Mouse (Mus musculus): Measurements from ENCODE around the gene Rab27a. TPM values are rescaled to one million over a fixed set of nuclear protein-coding genes. Genes with fewer than 3 reads are reported as not detected.

The Rab27a gene
- polyA plus RNA-seq, 1 experiment: 29.8 TPM

DNA sequence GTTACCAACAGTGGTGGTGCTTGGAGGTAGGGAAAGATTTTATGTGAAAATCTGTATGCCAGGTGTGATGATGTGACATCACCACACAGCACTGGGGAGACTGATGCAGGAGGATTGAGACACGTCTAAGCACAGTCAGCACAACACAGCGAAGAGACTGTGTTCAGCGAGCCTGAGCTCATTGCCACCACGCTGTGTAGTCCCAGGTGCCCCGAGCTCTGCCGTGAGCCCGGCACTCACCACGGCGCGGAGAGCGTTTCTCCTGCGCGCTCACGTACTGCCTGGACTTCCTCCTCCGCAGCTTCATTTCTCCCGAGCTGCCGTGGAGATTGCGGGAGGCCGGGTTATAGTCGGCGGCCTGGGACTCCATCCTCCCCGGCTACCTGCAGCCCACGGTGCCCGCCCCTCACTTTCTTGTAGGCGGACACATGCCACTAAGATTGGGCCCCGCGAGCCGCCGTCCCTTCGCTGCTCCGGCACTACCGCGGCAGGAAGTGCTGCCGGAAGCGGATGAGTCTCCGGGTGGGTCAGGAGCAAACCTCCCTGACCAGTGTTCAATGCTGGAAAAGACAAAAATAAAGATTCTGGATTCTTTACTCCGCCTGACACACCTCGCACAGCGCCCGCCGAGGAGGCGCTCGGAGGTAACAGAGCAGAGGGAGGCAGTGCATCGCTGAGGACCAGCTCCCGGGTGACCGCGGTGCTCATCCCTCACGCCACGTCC, 5.3 kb upstream of the Rab27a start:
- peak; percentile 87 for DNase-seq
- TF ChIP-seq POLR2A (IDR thresholded peaks at IDR 0.05; ENCODE audit: borderline replicate concordance, extremely low read depth, low read depth, low read length) (peak; percentile 75; the same call in 1 of the 2 replicates), CTCF (IDR thresholded peaks at IDR 0.05; ENCODE audit: insufficient read depth, low read length) (no peak)
- under 1% methylated on average over 49 of the region's 49 CpGs for WGBS
- Histone ChIP-seq H3K4me3 (replicated peaks; ENCODE audit: extremely low read depth, low read depth, low read length) (peak overlapping the region; percentile 93), H3K4me1 (ENCODE audit: control insufficient read depth, insufficient read depth, low read length) (peaks cover 11% of the 10 kb centered on the region)

DNA sequence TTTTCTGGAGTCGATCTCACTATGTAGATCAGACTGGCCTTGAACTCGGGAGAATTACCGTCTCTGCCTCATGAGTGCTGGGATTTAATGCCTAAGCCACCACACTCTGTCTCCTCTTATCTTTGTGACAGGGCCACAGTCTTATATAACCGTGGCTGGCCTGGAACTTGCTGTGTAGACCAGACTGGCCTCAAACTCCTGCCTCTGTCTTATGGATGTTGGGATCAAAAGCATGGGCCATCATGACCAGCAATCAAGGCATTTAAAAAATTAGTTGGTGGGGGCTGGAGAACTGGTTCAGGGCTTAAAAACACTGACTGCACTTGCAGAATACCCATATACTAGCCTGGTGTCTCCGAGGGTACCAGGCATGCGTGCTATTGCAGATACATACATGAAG, 4.6 kb upstream of the Rab27a start, which contains the start of gene Pigb:
TSS of gene Pigb (minus strand) at position 299 of the 400 bp plus-strand sequence.
- H3K4me1 ChIP-seq (ENCODE audit: control insufficient read depth, insufficient read depth, low read length): peaks cover 11% of the 10 kb centered on the region
- no peak for TF ChIP-seq CTCF (IDR thresholded peaks at IDR 0.05; ENCODE audit: insufficient read depth, low read length)
- no peak for TF ChIP-seq POLR2A (IDR thresholded peaks at IDR 0.05; ENCODE audit: borderline replicate concordance, extremely low read depth, low read depth, low read length)
- WGBS: 26% methylated on average over 6 of the region's 6 CpGs
- no peak for DNase-seq
- H3K4me3 ChIP-seq (replicated peaks; ENCODE audit: extremely low read depth, low read depth, low read length): peak within 1 kb of the TSS; percentile 93

GRCm38 (mm10) chr9:73045204-73045603, 550 bp downstream of the Rab27a start:
- no peak for TF ChIP-seq POLR2A (IDR thresholded peaks at IDR 0.05; ENCODE audit: borderline replicate concordance, extremely low read depth, low read depth, low read length)
- no peak for TF ChIP-seq CTCF (IDR thresholded peaks at IDR 0.05; ENCODE audit: insufficient read depth, low read length)
- Histone ChIP-seq H3K4me3 (replicated peaks; ENCODE audit: extremely low read depth, low read depth, low read length) (peak overlapping the region; percentile 80), H3K4me1 (ENCODE audit: control insufficient read depth, insufficient read depth, low read length) (peaks cover 19% of the 10 kb centered on the region)
- DNase-seq: no peak
- 3% methylated on average over 7 of the region's 7 CpGs for WGBS

DNA sequence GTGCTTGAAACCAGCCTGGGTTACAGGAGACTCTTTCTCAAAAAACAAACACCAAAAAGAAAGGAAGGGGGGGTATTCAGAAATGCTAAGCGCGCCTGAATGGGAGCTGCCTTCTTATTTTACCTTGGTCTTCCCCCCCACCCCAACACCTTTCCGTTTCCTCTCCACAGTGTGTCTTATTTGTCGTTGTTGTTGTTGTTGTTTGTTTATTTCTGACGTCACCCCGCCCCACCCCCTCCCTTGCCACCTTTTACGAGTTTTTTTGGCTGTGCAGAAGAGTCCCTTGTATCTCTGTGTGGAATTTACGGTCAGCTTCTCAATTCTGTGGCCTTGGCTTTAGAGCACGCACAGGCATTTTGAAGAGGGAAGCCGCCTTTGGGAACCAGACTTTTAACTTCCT, 1.1 kb downstream of the Rab27a start:
- Histone ChIP-seq H3K4me1 (ENCODE audit: control insufficient read depth, insufficient read depth, low read length) (peaks cover 19% of the 10 kb centered on the region), H3K4me3 (replicated peaks; ENCODE audit: extremely low read depth, low read depth, low read length) (peak overlapping the region; percentile 80)
- 50% methylated on average over 10 of the region's 10 CpGs for WGBS
- TF ChIP-seq CTCF (IDR thresholded peaks at IDR 0.05; ENCODE audit: insufficient read depth, low read length) (no peak), POLR2A (IDR thresholded peaks at IDR 0.05; ENCODE audit: borderline replicate concordance, extremely low read depth, low read depth, low read length) (no peak)
- DNase-seq: no peak

DNA sequence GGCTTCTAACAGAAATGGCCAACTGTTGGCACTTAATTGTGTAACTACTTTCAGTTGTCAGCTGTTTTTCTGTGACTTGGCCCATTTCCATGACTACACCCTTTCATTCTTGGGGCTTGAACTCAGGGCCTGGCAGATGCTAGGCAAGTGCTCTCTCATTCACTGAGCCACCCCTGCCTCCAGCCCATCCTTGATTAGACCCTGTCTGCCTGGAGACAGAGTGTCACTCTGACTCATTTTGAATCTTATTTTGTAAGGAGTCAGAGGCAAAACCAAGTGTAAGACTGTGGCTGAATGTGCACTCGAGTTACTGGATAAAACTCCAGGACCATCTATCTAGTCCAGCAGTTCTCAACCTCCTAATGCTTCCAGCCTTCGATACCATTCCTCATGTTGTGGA, 3.3 kb downstream of the Rab27a start:
- no peak for DNase-seq
- 83% methylated on average over 2 of the region's 2 CpGs for WGBS
- TF ChIP-seq POLR2A (IDR thresholded peaks at IDR 0.05; ENCODE audit: borderline replicate concordance, extremely low read depth, low read depth, low read length) (no peak), CTCF (IDR thresholded peaks at IDR 0.05; ENCODE audit: insufficient read depth, low read length) (no peak)
- Histone ChIP-seq H3K4me3 (replicated peaks; ENCODE audit: extremely low read depth, low read depth, low read length) (no peak overlapping the region), H3K4me1 (ENCODE audit: control insufficient read depth, insufficient read depth, low read length) (peaks cover 22% of the 10 kb centered on the region)

GRCm38 (mm10) chr9:73048927-73049326, 4.3 kb downstream of the Rab27a start:
- DNase-seq: no peak
- no peak overlapping the region for H3K4me3 ChIP-seq (replicated peaks; ENCODE audit: extremely low read depth, low read depth, low read length)
- TF ChIP-seq POLR2A (IDR thresholded peaks at IDR 0.05; ENCODE audit: borderline replicate concordance, extremely low read depth, low read depth, low read length) (no peak), CTCF (IDR thresholded peaks at IDR 0.05; ENCODE audit: insufficient read depth, low read length) (no peak)
- peaks cover 22% of the 10 kb centered on the region for H3K4me1 ChIP-seq (ENCODE audit: control insufficient read depth, insufficient read depth, low read length)
- whole genome bisulfite sequencing: 25% methylated on average over 4 of the region's 4 CpGs

DNA sequence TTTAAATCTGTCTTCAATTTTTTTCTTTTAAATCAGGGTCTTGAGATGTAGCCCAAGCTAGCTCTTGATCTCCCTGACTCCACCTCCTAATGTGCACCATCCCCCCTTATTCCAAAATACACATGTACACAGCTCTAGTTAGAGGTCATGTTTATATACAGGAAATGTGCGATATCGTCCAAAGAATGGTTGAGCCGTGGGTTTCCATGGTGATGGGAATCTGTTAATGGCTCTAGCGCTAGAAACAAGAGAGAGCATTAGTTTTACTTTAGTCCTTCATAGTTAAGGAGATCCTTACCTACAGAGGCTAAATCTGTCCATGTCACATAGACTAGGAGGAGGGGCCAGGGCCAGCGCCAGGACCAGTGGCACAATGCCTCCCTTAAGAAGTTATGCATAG, 5.2 kb downstream of the Rab27a start:
- Histone ChIP-seq H3K4me3 (replicated peaks; ENCODE audit: extremely low read depth, low read depth, low read length) (no peak overlapping the region), H3K4me1 (ENCODE audit: control insufficient read depth, insufficient read depth, low read length) (peaks cover 24% of the 10 kb centered on the region)
- DNase-seq: no peak
- TF ChIP-seq POLR2A (IDR thresholded peaks at IDR 0.05; ENCODE audit: borderline replicate concordance, extremely low read depth, low read depth, low read length) (no peak), CTCF (IDR thresholded peaks at IDR 0.05; ENCODE audit: insufficient read depth, low read length) (no peak)
- WGBS: 27% methylated on average over 5 of the region's 5 CpGs

- Histone ChIP-seq H3K4me1 (ENCODE audit: control insufficient read depth, insufficient read depth, low read length) (peaks cover 31% of the 10 kb centered on the region), H3K4me3 (replicated peaks; ENCODE audit: extremely low read depth, low read depth, low read length) (no peak overlapping the region)
- 39% methylated on average over 8 of the region's 8 CpGs for WGBS
- no peak for TF ChIP-seq POLR2A (IDR thresholded peaks at IDR 0.05; ENCODE audit: borderline replicate concordance, extremely low read depth, low read depth, low read length)
- no peak for TF ChIP-seq CTCF (IDR thresholded peaks at IDR 0.05; ENCODE audit: insufficient read depth, low read length)
- DNase-seq: no peak
These were observed 6.0 kb downstream of the Rab27a start for GRCm38 (mm10) chr9:73050606-73051005.

GRCm38 (mm10) chr9:73055441-73055911, 10.8 kb downstream of the Rab27a start:
- peaks cover 18% of the 10 kb centered on the region for H3K4me1 ChIP-seq (ENCODE audit: control insufficient read depth, insufficient read depth, low read length)
- H3K4me3 ChIP-seq (replicated peaks; ENCODE audit: extremely low read depth, low read depth, low read length): no peak overlapping the region
- no peak for DNase-seq
- 54% methylated on average over 10 of the region's 10 CpGs for WGBS
- TF ChIP-seq CTCF (IDR thresholded peaks at IDR 0.05; ENCODE audit: insufficient read depth, low read length): no peak
- TF ChIP-seq POLR2A (IDR thresholded peaks at IDR 0.05; ENCODE audit: borderline replicate concordance, extremely low read depth, low read depth, low read length): no peak

- Histone ChIP-seq H3K4me3 (replicated peaks; ENCODE audit: extremely low read depth, low read depth, low read length) (no peak overlapping the region), H3K4me1 (ENCODE audit: control insufficient read depth, insufficient read depth, low read length) (peaks cover 15% of the 10 kb centered on the region)
- no peak for TF ChIP-seq POLR2A (IDR thresholded peaks at IDR 0.05; ENCODE audit: borderline replicate concordance, extremely low read depth, low read depth, low read length)
- no peak for DNase-seq
- WGBS: 87% methylated on average over 4 of the region's 4 CpGs
These were observed 14.6 kb downstream of the Rab27a start for GRCm38 (mm10) chr9:73059224-73059623.
